Mouse (Mus musculus) c-Kit-positive CD71-negative TER-119-negative erythroid progenitor cells, embryonic 14.5 days (primary cell): ENCODE data around the gene Dlg2.

Experiments used
- DNase-seq: peaks from one replicate; pipeline ENCODE4 v3.0.0-alpha.2; 2013; ENCODE audit warnings: low read depth

The Dlg2 gene

GRCm38 (mm10) chr7:91934881-91935597 is 1458.6 kb downstream of the Dlg2 start:
- no peak for DNase-seq

- no peak for DNase-seq
Observed at GRCm38 (mm10) chr7:91936193-91936592, 1459.7 kb downstream of the Dlg2 start.

- DNase-seq: no peak
Observed at GRCm38 (mm10) chr7:91943224-91943623, 1466.8 kb downstream of the Dlg2 start.

- DNase-seq: no peak
Observed at GRCm38 (mm10) chr7:91955584-91955983, 1479.1 kb downstream of the Dlg2 start.

GRCm38 (mm10) chr7:91962956-91963355 is 1486.5 kb downstream of the Dlg2 start:
- DNase-seq: no peak

- no peak for DNase-seq
Observed at GRCm38 (mm10) chr7:91972970-91973369, 1496.5 kb downstream of the Dlg2 start.

GRCm38 (mm10) chr7:92003769-92004455 is 1527.4 kb downstream of the Dlg2 start:
- no peak for DNase-seq

- DNase-seq: no peak
Observed at GRCm38 (mm10) chr7:92005681-92006425, 1529.4 kb downstream of the Dlg2 start.

- DNase-seq: no peak
Observed at GRCm38 (mm10) chr7:92008702-92009101, 1532.2 kb downstream of the Dlg2 start.

- no peak for DNase-seq
Observed at GRCm38 (mm10) chr7:92024928-92025327, 1548.5 kb downstream of the Dlg2 start.

- DNase-seq: no peak
Observed at GRCm38 (mm10) chr7:92025465-92026056, 1549.1 kb downstream of the Dlg2 start.

- peak; percentile 36 for DNase-seq
Observed at GRCm38 (mm10) chr7:92027049-92027448, 1550.6 kb downstream of the Dlg2 start.

- no peak for DNase-seq
Observed at GRCm38 (mm10) chr7:92034256-92034655, 1557.8 kb downstream of the Dlg2 start.

GRCm38 (mm10) chr7:92040187-92040586 is 1563.7 kb downstream of the Dlg2 start:
- no peak for DNase-seq

GRCm38 (mm10) chr7:92040785-92041411 is 1564.4 kb downstream of the Dlg2 start:
- no peak for DNase-seq

- DNase-seq: no peak
Observed at GRCm38 (mm10) chr7:92044966-92045365, 1568.5 kb downstream of the Dlg2 start.

- DNase-seq: no peak
Observed at GRCm38 (mm10) chr7:92047271-92047670, 1570.8 kb downstream of the Dlg2 start.

GRCm38 (mm10) chr7:92048876-92049275 is 1572.4 kb downstream of the Dlg2 start:
- DNase-seq: no peak

- DNase-seq: no peak
Observed at GRCm38 (mm10) chr7:92066851-92067250, 1590.4 kb downstream of the Dlg2 start.

GRCm38 (mm10) chr7:92087429-92087828 is 1611.0 kb downstream of the Dlg2 start:
- no peak for DNase-seq

- DNase-seq: peak; percentile 37
Observed at GRCm38 (mm10) chr7:92093860-92094259, 1617.4 kb downstream of the Dlg2 start.

GRCm38 (mm10) chr7:92095198-92095597 is 1618.7 kb downstream of the Dlg2 start:
- DNase-seq: no peak
